Mouse (Mus musculus): ENCODE results near the gene Hapln3. TPM values are rescaled to one million over a fixed set of nuclear protein-coding genes. Genes with fewer than 3 reads are reported as not detected.
A peak's percentile ranks its signal among the peaks of the same experiment; 100 is the strongest.

Hapln3 gene
- total RNA-seq, 2 experiments from 2014 or later: 8.7 to 9.0 TPM

DNA sequence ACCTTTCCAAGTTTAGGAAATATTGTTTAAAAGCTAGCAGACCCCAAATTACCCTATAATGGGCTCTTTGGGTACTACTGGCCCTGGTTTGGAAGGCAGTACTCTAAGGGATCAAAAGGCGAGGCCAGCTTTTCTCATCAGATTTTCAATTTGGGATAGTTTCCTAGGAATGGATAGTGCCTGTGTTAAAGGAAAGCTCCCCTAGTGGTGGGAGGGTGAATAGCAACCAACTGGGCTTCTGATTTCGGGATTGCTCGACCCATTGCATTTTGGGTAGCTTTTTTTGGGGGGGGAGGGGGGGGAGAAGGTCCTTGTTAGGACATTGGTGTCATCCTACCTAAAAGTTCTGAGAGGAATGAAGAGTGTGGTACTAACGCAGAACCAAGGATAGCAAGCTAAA lies 41.7 kb downstream of the Hapln3 start:
- intact Hi-C loops (cut with DNase I): no loop called here
- DNase-seq (ENCODE audit: extremely low spot score in 1 of 2, low spot score in 2 of 2): no peak

DNA sequence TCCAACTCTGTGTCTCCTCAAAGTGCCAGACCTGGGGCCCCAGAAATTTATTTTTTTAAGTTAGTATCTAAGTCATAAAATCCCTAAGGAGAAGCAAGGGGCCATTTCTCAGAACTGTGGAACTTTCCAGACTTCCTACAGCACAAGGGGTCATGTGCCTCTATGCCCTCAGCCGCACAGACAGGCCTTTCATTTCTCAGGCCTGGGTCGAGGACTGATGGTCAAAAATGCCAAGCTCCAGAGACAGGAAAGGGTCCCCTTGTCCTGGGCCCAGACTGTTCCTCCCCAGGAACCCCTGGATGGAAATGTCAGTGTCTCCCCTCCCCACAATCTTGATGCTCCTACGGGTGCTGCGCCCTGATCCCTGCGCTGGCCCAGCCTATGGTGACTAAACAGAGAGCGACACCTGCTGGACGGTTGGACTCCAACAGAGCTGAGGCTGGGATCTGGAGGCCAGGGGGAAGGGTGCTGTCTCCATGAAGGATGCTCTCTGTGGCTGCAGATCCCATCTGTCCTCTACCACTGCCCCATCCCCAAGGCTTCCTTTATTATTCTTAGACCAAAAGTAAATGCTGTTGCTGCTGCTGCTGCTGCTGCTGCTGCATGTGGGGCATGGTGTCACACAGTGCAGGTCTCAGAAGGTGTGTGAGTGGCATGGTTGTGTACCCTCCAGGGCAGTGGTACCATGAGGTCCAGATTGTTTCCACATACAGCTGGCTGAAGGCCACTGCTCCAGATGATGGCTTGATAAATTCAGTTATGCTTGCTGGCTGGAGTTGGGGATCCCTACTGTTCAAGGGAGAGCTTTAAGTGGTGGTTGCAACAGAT lies 50.0 kb downstream of the Hapln3 start:
- peak; percentile 31 to 83 for DNase-seq (ENCODE audit: extremely low spot score in 1 of 2, low spot score in 2 of 2)
- intact Hi-C loops (cut with DNase I): loop anchor here (1.0 kb wide), 1 partner anchor 156 kb away; no protein-coding TSS in a partner anchor

DNA sequence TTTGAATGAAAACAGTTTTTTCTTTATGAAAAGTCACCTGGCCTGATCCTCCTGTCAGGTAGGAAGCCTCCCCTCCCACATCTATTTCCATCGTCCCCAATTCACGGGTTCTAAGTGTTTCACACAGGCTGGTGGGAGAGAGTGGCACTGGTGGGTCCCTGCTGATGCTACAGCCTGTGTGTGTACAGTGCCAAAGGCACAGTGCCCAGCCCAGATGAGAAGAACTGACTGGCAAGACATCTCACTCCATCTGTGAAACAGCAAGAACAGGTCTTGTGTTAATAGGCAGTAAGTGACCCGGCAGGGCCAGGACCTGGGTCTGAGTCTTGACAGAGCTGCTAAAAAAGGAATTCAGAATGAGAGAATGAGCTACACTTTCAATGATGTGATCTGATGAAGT lies 51.6 kb downstream of the Hapln3 start:
- DNase-seq (ENCODE audit: extremely low spot score in 1 of 2, low spot score in 2 of 2): no peak
- intact Hi-C loops (cut with DNase I): no loop called here

DNA sequence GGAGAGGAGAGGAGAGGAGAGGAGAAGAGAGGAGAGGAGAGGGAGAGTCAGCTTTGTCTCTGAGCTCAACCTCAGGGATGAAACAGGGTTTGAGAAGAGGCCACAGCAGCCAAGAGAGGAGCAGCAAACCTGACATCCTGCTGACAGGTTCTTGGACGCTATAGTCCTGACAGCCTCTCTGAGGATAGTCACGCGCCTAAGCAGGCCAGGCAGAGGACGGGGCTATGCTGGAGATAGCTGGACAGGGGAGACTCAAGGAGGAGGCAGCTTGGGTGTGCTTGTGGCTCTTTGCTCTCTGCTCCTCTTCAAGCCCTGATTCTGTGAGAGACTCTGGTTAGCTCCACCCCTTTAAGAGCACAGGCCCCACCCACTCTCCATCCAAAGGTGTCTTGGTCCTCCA lies 62.6 kb downstream of the Hapln3 start:
- intact Hi-C loops (cut with DNase I): no loop called here
- DNase-seq (ENCODE audit: extremely low spot score in 1 of 2, low spot score in 2 of 2): no peak

DNA sequence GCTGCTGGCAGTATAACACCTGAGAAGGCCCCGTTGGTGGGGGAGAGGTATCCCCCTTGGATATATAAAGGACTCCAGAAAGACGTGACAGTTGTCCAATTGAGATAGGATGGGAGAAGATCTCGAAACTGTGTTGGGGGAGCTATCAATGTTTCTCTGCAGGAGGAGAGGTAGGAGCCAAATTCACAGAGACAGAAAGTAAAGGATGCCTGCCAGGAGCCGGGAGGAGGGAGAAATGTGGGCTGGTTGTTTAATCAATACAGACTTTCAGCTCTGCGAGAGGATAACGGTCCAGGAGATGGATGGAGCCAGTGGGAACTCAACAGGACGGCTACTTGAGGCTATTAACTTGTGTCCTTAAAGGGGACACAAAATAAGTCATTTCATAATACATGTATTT lies 63.4 kb downstream of the Hapln3 start:
- DNase-seq (ENCODE audit: extremely low spot score in 1 of 2, low spot score in 2 of 2): no peak
- intact Hi-C loops (cut with DNase I): no loop called here

Other genes starting within 250 kb of the Hapln3 start
- gene Aen, start 235.2 kb downstream of the Hapln3 start, total RNA-seq (2021): 10 to 100 TPM; 30.7 to 34.3 TPM
- gene Isg20, start 217.6 kb downstream of the Hapln3 start, total RNA-seq (2021): 1 to 10 TPM in 1 of 2 experiments, under 1 TPM in 1; 0.90 to 1.1 TPM
- 1 to 10 TPM; 3.3 to 3.6 TPM for gene Acan, start 77.5 kb downstream of the Hapln3 start, total RNA-seq (2021)
- gene Mfge8, start 18.0 kb upstream of the Hapln3 start, total RNA-seq (2021): 100 to 1,000 TPM; 148 to 163 TPM
- 100 to 1,000 TPM; 121 to 124 TPM for gene Abhd2, start 142.2 kb upstream of the Hapln3 start, total RNA-seq (2021)

All from left cerebral cortex, postnatal 10 days (tissue).